15 mouse cellular contexts compared by ENCODE assay signal in genomic region chr2:112259241-112259962, GRCm38 (mm10). TPM values are rescaled to one million over a fixed set of nuclear protein-coding genes. Genes with fewer than 3 reads are reported as not detected.
A peak's percentile ranks its signal among the peaks of the same experiment; 100 is the strongest.
DNase-seq lines count a peak whose midpoint lies in the region; ATAC-seq and TF ChIP-seq lines count a peak whose summit lies in the region.
"Had no signal": no experiment of that assay in that cellular context is flagged by ENCODE, and none has a peak within 500 bp of the region (broad histone marks: within the 10 kb centered on the region; RNA-seq: fewer than 3 reads in every experiment).

TSS of gene Nutm1 (minus strand) at chr2:112259291.

- no peak for DNase-seq in forebrain, postnatal 0 days
- no peak for DNase-seq in lung, adult 2 months
- no peak for DNase-seq in lung, postnatal 4 days
- DNase-seq in forebrain, embryonic 14.5 days (ENCODE audit: low spot score): no peak
- DNase-seq: cerebellum, adult 18-20 months; midbrain, embryonic 14.5 days had no signal

- H3K4me2 ChIP-seq in forebrain, postnatal 0 days (ENCODE audit: low read depth): no peak within 1 kb of the TSS
- H3K4me2 ChIP-seq in forebrain, embryonic 15.5 days (replicated peaks): no peak within 1 kb of the TSS
- no peak within 1 kb of the TSS for H3K4me2 ChIP-seq in forebrain, embryonic 14.5 days (ENCODE audit: low read length)
- H3K4me2 ChIP-seq: hindbrain, embryonic 14.5 days; limb, embryonic 12.5 days had no signal

- TF ChIP-seq CTCF in forebrain, postnatal 0 days (IDR thresholded peaks at IDR 0.05; ENCODE audit: low read depth): peak; percentile 15; the same call in 1 of the 2 replicates
- peak; percentile 53 for TF ChIP-seq CTCF in lung, adult 2 months (IDR thresholded peaks at IDR 0.05; ENCODE audit: insufficient read depth, low read length)
- peak; percentile 61 for TF ChIP-seq CTCF in bone marrow, adult 2 months (IDR thresholded peaks at IDR 0.05; ENCODE audit: control insufficient read depth, insufficient read depth, low read length)

- no peaks in the 10 kb centered on the region for H3K36me3 ChIP-seq in forebrain, postnatal 0 days (ENCODE audit: insufficient read depth)
- H3K36me3 ChIP-seq in forebrain, embryonic 15.5 days: no peaks in the 10 kb centered on the region
- no peaks in the 10 kb centered on the region for H3K36me3 ChIP-seq in forebrain, embryonic 14.5 days (ENCODE audit: control insufficient read depth, insufficient read depth, low read length)
- H3K36me3 ChIP-seq: limb, embryonic 12.5 days had no signal

- no peak within 1 kb of the TSS for H3K9ac ChIP-seq in forebrain, postnatal 0 days
- H3K9ac ChIP-seq in forebrain, embryonic 15.5 days (replicated peaks): no peak within 1 kb of the TSS
- H3K9ac ChIP-seq in forebrain, embryonic 14.5 days (ENCODE audit: low read length): no peak within 1 kb of the TSS
- H3K9ac ChIP-seq: hindbrain, embryonic 14.5 days; limb, embryonic 12.5 days had no signal

- TF ChIP-seq POLR2A in lung, adult 2 months (IDR thresholded peaks at IDR 0.05; ENCODE audit: borderline replicate concordance, extremely low read depth, low read depth, low read length): no peak
- no peak for TF ChIP-seq POLR2A in bone marrow, adult 2 months (IDR thresholded peaks at IDR 0.05; ENCODE audit: borderline replicate concordance, control insufficient read depth, low read depth, low read length)

- peaks cover 11% of the 10 kb centered on the region; the same call in 1 of the 2 replicates for H3K4me1 ChIP-seq in forebrain, postnatal 0 days (ENCODE audit: insufficient read depth)
- peaks cover 11% of the 10 kb centered on the region for H3K4me1 ChIP-seq in forebrain, embryonic 15.5 days
- H3K4me1 ChIP-seq in lung, adult 2 months (ENCODE audit: control insufficient read depth, insufficient read depth, low read length): peaks cover 4% of the 10 kb centered on the region; the same call in 1 of the 2 replicates
- H3K4me1 ChIP-seq in bone marrow, adult 2 months (ENCODE audit: control insufficient read depth, insufficient read depth, low read length): no peaks in the 10 kb centered on the region; the same call in 1 of the 2 replicates
- peaks cover 10% of the 10 kb centered on the region for H3K4me1 ChIP-seq in forebrain, embryonic 14.5 days (ENCODE audit: control insufficient read depth, insufficient read depth, low read length)

- no peaks in the 10 kb centered on the region for H3K27me3 ChIP-seq in forebrain, postnatal 0 days (ENCODE audit: insufficient read depth, low read length)
- no peaks in the 10 kb centered on the region for H3K27me3 ChIP-seq in forebrain, embryonic 15.5 days
- no peaks in the 10 kb centered on the region for H3K27me3 ChIP-seq in forebrain, embryonic 14.5 days (replicated peaks; ENCODE audit: control insufficient read depth, insufficient read depth, low read length)
- H3K27me3 ChIP-seq: limb, embryonic 12.5 days had no signal

- H3K9me3 ChIP-seq in forebrain, postnatal 0 days (ENCODE audit: low read length): no peaks in the 10 kb centered on the region
- H3K9me3 ChIP-seq in forebrain, embryonic 15.5 days: no peaks in the 10 kb centered on the region
- H3K9me3 ChIP-seq in forebrain, embryonic 14.5 days (replicated peaks; ENCODE audit: control insufficient read depth, low read length): no peaks in the 10 kb centered on the region
- H3K9me3 ChIP-seq: limb, embryonic 12.5 days had no signal

- H3K27ac ChIP-seq in forebrain, postnatal 0 days (ENCODE audit: low read depth, low read length): no peak within 1 kb of the TSS
- H3K27ac ChIP-seq in forebrain, embryonic 15.5 days (replicated peaks): no peak within 1 kb of the TSS
- no peak within 1 kb of the TSS for H3K27ac ChIP-seq in bone marrow, adult 2 months (ENCODE audit: control insufficient read depth, insufficient read depth, low read depth, low read length, poor library complexity)
- H3K27ac ChIP-seq in forebrain, embryonic 14.5 days (ENCODE audit: low read depth, low read length): no peak within 1 kb of the TSS
- H3K27ac ChIP-seq: hindbrain, embryonic 14.5 days; limb, embryonic 12.5 days had no signal

- H3K4me3 ChIP-seq in forebrain, postnatal 0 days (ENCODE audit: low read depth, low read length): no peak within 1 kb of the TSS
- H3K4me3 ChIP-seq in forebrain, embryonic 15.5 days: no peak within 1 kb of the TSS
- no peak within 1 kb of the TSS for H3K4me3 ChIP-seq in lung, adult 2 months (replicated peaks; ENCODE audit: extremely low read depth, low read depth, low read length)
- H3K4me3 ChIP-seq in bone marrow, adult 2 months (replicated peaks; ENCODE audit: control insufficient read depth, low read depth, low read length): no peak within 1 kb of the TSS
- H3K4me3 ChIP-seq in forebrain, embryonic 14.5 days (ENCODE audit: low read depth, low read length): no peak within 1 kb of the TSS
- H3K4me3 ChIP-seq: erythroblast, embryonic 14.5 days; limb, embryonic 12.5 days had no signal

- no peak for ATAC-seq in forebrain, postnatal 0 days
- ATAC-seq in forebrain, embryonic 15.5 days (replicated peaks): no peak
- ATAC-seq in megakaryocyte progenitor cell, adult 5-6 weeks (replicated peaks; ENCODE audit: poor library complexity): 0 out of 2 replicates have a peak, but pooled peaks have one; percentile 11
- ATAC-seq in forebrain, embryonic 14.5 days: no peak
- ATAC-seq in monocyte, adult 5-6 weeks (replicated peaks; ENCODE audit: insufficient number of reproducible peaks, low FRiP score, low TSS enrichment, poor library complexity, severe bottlenecking): no peak
- ATAC-seq: activated CD4-positive, CD25-positive, alpha-beta regulatory T cell, adult 4 months had no signal

- 68% methylated on average over 10 of the region's 10 CpGs for WGBS in forebrain, postnatal 0 days
- WGBS in forebrain, embryonic 15.5 days: 68% methylated on average over 10 of the region's 10 CpGs
- WGBS in lung, adult 2 months: 59% methylated on average over 10 of the region's 10 CpGs
- WGBS in bone marrow, adult 2 months: 46% methylated on average over 10 of the region's 10 CpGs
- 75% methylated on average over 10 of the region's 10 CpGs for WGBS in forebrain, embryonic 14.5 days

RNA-seq across cellular contexts. Expression of gene Nutm1, which starts in this region (rescaled TPM):
- total RNA-seq in forebrain, postnatal 0 days (2014; rRNA removed): not detected in 2 replicates
- polyA plus RNA-seq in forebrain, postnatal 0 days (2015; fragmentation: Nextera tagmentation; extraction: Ambion mirVana): 0.08 and 0.09 TPM in 2 replicates
- 0.04 TPM in 1 of 2 replicates, not detected in the other for polyA plus RNA-seq in forebrain, embryonic 15.5 days (2015; fragmentation: Nextera tagmentation; extraction: Ambion mirVana)
- polyA plus RNA-seq in lung, adult 2 months (2012; rRNA removed): not detected in 2 replicates
- not detected in 2 replicates for polyA plus RNA-seq in bone marrow, adult 2 months (2011; ENCODE audit: insufficient read depth, insufficient read length, low replicate concordance, missing spikeins)
- total RNA-seq in megakaryocyte progenitor cell, adult 5-6 weeks (2015): not detected in 2 replicates
- total RNA-seq in megakaryocyte progenitor cell, adult 5-6 weeks (2017): not detected in 2 replicates
- not detected in 2 replicates for polyA plus RNA-seq in forebrain, embryonic 14.5 days (2014; fragmentation: Nextera tagmentation; extraction: Ambion mirVana)
- total RNA-seq in monocyte, adult 5-6 weeks (2017): not detected in 3 replicates
- total RNA-seq: heart, adult 18-20 months had no signal
- polyA plus RNA-seq: activated CD4-positive, CD25-positive, alpha-beta regulatory T cell, adult 4 months; erythroblast, embryonic 14.5 days; hindbrain, embryonic 14.5 days had no signal

Comparison
In these comparisons a context has a peak if more than half of its experiments do, and no peak if none do; other contexts are left out.
1. Peak in ATAC-seq in megakaryocyte progenitor cell, adult 5-6 weeks; RNA of the gene not detected or under 1 TPM.